Mouse (Mus musculus): ENCODE data around the gene Plin5.

Gene Plin5

DNA sequence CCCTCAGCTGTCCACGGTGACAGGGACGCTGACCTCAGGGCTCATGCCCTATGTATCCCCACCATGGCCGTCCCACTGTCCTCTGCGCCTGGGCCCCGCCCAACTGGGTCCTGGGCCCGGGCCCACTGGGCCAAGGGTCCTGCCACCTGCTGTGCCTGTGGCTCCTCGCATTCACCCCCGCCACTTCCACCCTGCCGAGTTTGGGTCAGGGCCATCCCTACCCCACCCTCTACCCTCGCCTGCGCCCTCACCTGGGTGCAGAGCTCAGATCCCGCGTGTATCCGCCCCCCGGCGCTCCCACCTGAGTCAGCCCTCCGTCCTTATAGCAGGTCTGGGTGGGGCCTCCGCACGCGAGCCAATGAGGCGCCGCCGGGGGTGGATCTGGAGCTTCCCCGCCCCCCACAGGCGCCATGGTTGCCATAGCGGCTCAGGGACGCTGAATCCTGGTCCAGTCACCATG, at the start of gene Plin5:
Gene Plin5, minus strand, starts transcription at position 346 of the 460 bp plus-strand sequence.
- DNase-seq (ENCODE audit: low spot score): peak; percentile 70

GRCm38 (mm10) chr17:56165671-56166070, 48.3 kb upstream of the Plin5 start:
- peak; percentile 67 for DNase-seq (ENCODE audit: low spot score)

GRCm38 (mm10) chr17:56164510-56164909, 47.1 kb upstream of the Plin5 start:
- no peak for DNase-seq (ENCODE audit: low spot score)

DNA sequence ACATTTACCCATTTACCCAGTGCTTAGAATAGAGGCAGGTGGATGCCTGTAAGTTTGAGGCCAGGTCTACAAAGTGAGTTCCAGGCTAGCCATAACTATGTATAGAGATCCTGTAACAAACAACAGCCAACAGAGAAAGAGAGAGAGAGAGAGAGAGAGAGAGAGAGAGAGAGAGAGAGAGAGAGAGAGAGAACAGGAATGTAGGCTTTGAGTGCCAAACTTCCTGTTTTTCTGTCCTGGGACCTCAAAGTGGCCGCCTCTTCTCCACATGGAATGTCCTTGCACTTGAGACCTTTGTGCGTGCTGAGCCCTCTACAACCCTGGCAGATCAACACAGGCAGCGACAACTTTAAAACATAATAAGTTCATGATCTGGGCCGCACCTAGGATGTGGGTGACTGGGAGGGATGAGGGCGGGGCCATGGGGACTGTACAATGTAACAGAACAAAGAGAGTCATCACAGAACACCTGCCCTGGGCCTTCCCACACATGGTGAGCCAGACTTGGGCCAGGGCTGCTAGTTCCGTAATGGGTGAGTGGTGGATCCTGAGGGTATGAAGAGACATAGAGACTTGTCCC, 46.2 kb upstream of the Plin5 start:
- DNase-seq (ENCODE audit: low spot score): no peak

- peak; percentile 93 for DNase-seq (ENCODE audit: low spot score)
Measured at GRCm38 (mm10) chr17:56162231-56162774, 44.9 kb upstream of the Plin5 start, which contains the start of gene Tnfaip8l1. Gene Tnfaip8l1, plus strand, starts transcription at chr17:56162477.

GRCm38 (mm10) chr17:56159729-56160128, 42.3 kb upstream of the Plin5 start:
- DNase-seq (ENCODE audit: low spot score): peak; percentile 88

- DNase-seq (ENCODE audit: low spot score): peak; percentile 77
Measured at GRCm38 (mm10) chr17:56153643-56154042, 36.2 kb upstream of the Plin5 start.

GRCm38 (mm10) chr17:56149897-56150296, 32.5 kb upstream of the Plin5 start:
- no peak for DNase-seq (ENCODE audit: low spot score)

DNA sequence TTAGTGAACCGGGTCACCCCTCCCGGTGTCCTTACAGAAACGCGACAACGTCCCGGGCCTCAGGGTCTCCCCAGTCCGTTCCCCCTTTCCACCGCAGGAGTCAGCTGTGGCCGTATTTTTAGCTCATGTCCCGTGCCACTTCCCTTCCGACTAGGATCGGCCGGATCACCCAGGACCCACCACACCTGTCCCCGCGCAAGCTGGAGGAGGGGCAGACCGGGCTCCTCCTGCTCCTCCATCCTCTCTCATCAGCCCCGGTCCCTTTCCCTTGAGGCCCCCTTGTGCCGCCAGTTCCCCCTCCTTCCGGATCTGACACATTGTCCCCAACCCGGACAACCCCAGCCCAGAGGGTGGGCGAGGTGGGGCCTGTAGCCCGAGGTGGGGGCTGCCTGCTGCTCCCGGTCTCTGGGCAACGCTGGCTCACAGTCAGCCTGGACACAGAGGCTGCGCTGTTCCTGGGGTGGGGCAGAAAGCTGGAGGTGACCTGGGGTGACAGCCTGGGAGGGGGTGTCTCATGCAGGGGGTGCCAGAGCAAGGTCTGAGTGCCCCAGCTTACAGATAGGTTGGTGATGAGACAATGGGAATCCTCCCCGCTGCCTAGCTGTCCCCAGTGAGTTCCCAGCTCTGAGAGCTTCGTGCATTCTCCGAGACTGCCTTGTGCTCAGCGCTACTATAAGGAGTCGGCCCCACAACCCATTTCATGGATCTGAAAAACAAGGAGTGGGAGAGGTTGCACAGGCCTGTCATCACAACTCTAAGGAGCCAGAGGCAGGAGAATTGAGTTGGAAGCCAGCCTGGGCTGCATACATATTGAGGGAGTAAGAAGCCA, 31.6 kb upstream of the Plin5 start:
- DNase-seq (ENCODE audit: low spot score): peak; percentile 28

DNA sequence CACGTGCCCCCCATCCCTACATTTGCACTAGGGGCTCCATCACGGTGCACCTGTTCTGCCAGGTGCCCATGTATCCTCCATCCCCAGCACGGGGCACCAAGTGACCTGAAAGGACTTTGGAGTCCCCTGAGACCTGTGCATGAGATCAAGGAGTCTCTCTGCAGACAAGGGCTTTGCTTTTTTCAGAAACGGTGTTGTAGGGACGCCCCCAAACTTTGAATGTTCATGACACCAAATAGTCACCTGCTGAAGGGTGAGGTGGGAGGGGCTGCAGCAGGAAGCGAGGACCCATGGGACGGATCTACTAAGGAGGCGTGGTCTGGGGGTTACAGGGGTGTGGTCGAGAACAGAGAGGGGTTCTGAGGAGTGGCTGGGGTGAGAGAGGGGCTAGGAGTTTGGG, 30.9 kb upstream of the Plin5 start:
- DNase-seq (ENCODE audit: low spot score): no peak

DNA sequence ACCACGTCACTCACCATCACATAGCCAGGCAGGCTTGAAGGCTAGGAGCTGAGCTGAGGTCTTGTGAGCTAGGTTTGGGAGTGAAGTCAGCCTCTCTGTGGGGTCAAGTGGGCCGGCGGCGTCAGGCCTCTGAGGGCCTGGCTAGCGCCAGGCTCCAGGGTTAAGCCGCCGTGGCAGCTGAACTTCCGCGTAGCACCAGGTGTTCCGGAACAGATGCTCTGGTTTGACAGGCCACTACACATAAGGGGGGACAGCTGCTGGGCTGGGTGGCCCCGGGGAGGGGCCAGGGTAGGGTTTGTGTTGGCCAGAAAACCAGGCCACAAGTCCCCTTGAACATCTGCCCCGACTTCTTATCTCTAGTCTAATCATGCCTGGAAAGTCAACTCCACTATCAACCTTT, 30.0 kb upstream of the Plin5 start:
- DNase-seq (ENCODE audit: low spot score): peak; percentile 39

- DNase-seq (ENCODE audit: low spot score): no peak
Measured at GRCm38 (mm10) chr17:56146131-56146530, 28.7 kb upstream of the Plin5 start.

DNA sequence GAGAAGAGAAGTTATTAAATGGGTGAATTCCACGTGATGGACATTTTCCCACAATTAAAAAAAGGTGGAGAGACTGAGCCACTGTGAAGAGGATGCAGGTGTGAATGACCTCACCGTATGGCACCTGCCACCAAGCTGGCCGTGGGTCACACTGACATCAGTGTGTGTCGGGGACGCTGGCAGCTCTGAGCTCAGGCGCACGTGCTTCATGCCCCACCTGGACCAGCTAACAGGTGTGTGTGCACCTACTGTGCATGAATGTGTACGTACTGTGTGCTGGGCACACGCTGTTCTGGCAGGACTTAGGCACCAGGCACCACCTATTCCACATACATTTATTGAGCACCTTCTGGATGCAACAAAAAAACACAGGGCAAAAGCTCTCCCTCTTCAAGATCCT, 27.1 kb upstream of the Plin5 start:
- no peak for DNase-seq (ENCODE audit: low spot score)

GRCm38 (mm10) chr17:56141702-56142605, 24.6 kb upstream of the Plin5 start:
- peak; percentile 71 for DNase-seq (ENCODE audit: low spot score)

- DNase-seq (ENCODE audit: low spot score): peak; percentile 76
Measured at GRCm38 (mm10) chr17:56139858-56140595, 22.6 kb upstream of the Plin5 start, which contains the start of gene Sema6b. Gene Sema6b, minus strand, starts transcription at chr17:56140343.

DNA sequence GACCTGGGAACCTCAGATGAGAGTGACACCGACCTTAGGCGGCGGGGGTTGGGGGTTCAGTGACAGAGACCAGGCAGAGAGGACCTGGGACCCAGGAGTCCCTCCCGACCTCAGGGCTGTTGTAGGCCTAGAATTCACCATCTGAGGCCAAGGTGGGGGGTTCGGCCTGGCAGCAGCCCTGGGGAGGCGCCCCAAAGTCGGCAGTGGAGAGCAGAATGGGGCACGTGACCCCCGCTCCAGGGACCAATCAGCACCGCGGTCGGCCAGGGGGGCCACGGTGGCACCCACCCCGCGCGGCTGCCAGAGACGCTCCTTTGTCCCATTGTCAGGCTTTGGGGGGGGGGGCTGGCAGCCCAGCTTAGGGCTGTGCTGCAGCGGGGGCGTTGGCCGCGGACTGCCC, 22.0 kb upstream of the Plin5 start:
- DNase-seq (ENCODE audit: low spot score): no peak

- no peak for DNase-seq (ENCODE audit: low spot score)
Measured at GRCm38 (mm10) chr17:56137839-56138613, 20.6 kb upstream of the Plin5 start.

- DNase-seq (ENCODE audit: low spot score): no peak
Measured at GRCm38 (mm10) chr17:56136558-56136957, 19.2 kb upstream of the Plin5 start.

GRCm38 (mm10) chr17:56134463-56134971, 17.1 kb upstream of the Plin5 start:
- DNase-seq (ENCODE audit: low spot score): peak; percentile 77

Data from retina, embryonic 14.5 days (tissue).